Mouse (Mus musculus) heart, adult 11 months (tissue): ENCODE results near the gene Bfsp1.

ENCODE experiments used
- DNase-seq: peaks from one replicate; pipeline ENCODE4 v3.0.0; 2022

Bfsp1 gene

DNA sequence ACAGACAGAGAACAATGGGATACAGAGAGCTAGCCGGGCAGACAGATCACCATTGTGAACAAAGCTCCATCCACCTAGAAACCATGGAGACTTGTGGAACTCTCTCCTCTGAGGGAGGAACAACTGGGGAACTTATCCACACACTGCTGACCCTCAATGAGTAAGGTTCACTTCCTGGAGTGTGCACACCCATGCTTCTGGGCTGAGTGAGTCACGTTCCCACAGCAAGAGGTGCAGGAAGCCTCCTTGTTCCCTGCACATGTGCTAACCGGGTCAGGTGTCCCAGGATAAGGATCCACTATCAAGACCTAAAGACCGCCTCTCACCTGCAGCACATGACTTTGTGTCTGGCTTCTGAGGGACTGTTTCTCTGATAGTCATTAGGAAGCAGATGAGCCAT lies 9.5 kb downstream of the Bfsp1 start:
- no peak for DNase-seq

DNA sequence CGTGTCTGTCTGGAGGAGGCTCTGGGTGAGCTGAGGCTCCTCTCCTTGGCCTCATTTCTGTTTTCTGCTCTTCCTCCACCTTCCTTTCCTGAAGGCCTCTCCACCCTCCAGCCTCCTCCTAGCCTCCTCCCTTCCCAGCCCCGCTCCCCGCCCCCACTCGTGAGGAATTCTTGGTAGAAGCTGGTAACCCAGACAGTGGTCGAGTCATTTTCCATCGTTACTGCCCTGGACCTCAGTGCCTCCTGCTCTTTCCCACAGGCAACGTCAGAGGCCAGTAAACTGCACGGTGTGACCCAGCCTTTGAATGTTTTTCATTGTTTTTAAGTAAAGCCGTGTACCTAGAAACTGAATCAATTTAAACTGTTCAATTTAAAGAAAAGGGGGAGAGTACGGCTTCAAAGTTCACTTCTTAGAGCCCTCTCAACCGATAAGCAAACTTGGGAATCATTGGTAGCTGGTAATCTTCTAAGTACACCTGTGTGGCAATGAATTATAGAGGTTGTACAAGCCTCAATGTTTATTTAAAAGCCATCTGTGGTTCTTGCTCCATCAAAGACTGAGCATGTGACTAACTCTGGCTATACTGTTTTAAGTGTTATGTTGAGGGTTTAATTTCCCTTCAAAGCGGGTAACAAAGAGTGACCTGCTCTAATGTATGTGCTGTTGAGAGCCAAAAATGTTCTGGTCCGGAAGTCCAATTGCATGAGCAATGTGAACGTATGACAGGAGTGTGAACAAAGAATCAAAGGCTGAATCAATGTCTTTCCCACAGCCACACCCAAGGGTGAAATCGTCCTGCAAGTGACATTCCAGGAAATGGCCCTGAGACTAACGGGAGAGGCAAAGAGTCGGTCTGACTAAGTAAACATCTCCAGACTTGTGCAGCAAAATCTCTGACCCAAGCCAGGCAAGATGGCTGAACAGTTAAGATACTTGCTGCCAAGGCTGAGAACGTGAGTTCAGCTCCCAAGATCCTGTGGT lies 10.4 kb downstream of the Bfsp1 start:
- DNase-seq = no peak

DNA sequence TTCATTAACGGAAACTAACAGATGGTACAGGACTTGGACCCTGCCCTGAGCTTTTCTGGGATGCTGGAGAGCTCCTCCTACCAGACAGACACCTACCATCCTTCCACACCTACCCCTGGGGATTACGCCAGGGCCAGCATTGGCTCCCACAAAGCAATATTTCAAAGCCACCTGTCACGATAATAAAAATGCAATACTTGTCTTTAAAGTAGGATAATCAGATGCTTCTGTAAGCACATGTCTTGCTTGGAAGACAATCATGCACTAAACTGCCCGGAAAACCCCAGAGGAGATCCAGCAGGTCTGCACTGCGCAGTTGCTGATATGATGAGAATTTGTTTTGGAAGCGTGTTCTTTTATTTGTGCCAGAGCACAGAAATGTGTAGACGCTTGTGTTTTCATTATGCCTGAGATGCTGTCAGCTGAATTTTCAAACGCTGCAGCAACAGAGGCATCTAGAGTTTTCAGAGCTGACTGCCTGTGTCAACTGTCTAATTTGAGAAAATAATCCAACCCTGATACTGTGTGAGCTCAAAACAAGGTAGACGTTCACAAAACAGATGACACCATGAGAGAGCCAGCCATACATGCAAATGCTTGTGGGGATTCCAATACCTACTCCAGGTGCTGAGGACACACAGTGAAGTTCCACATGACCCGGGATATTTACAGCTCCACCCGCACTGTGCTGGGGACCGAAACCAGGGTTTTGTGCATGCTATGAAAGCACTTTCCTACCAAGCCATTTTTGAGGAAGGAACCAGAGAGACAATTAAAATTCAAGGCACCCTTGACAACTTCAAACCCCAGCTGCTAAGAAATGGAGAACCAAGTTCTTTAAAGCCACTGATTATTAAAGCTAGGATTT lies 11.4 kb downstream of the Bfsp1 start:
- DNase-seq = peak; percentile 91

- DNase-seq = peak; percentile 72
These were observed 15.7 kb downstream of the Bfsp1 start for GRCm38 (mm10) chr2:143847291-143847690.

GRCm38 (mm10) chr2:143846799-143847198 lies 16.2 kb downstream of the Bfsp1 start:
- peak; percentile 97 for DNase-seq

DNA sequence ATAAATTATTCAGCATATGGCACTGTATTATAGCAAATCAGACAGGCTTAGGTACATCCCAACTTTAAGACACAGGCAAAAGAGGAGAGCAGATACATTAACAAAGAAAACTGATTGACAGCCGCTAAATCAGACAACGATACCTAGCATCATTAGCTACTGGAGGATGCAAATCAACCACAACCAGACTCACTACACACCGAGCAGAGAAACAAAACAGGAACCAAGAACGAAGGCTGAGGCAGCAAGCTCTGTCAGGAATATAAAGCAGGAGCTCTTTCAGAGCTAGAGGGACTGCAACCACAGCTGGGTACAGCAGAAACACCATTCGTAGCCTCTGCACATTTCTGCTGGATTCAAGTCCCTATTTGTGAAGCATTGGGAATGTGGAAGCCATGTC lies 18.2 kb downstream of the Bfsp1 start:
- DNase-seq = no peak

DNA sequence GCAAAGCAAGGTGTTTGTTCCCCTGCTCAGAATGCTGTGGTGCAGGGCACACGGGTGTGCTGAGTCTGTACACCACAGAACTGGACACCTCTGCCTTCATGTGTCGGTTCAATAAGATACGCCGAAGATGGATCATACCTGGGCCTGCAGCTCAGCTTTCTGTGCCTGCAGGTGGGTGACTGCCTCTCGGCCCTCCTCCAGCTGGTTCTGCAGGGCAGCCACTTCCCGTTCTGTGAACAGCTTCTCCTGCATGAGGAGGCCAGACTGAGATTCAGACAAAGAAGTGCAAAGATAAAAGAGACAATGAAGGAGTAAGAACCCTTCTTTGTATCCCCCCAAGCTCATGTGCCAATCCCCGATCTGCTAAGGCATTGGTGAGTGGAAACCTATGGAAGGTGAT lies 21.4 kb downstream of the Bfsp1 start:
- no peak for DNase-seq

DNA sequence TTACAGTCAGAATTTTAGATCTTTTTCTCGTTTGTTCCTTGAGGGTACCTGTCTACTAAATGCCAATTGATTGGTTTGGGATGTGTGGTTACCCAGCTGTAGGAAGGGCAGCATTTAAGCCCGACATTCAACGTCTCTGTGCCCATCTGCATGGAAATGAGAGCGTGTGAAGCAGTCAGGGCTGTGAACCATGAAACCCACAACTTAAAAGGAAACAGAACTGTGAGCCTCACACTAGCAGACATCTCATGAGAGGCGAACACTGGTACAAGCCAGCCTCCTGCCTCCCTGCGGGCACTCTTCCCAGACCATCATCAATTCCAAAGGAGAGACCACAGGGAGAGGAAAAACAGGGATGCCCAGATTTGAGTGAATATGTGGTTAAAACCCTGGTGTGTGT lies 22.1 kb downstream of the Bfsp1 start:
- DNase-seq = no peak

GRCm38 (mm10) chr2:143839458-143839857 lies 23.5 kb downstream of the Bfsp1 start:
- DNase-seq = no peak

GRCm38 (mm10) chr2:143838698-143839097 lies 24.3 kb downstream of the Bfsp1 start:
- peak; percentile 92 for DNase-seq

DNA sequence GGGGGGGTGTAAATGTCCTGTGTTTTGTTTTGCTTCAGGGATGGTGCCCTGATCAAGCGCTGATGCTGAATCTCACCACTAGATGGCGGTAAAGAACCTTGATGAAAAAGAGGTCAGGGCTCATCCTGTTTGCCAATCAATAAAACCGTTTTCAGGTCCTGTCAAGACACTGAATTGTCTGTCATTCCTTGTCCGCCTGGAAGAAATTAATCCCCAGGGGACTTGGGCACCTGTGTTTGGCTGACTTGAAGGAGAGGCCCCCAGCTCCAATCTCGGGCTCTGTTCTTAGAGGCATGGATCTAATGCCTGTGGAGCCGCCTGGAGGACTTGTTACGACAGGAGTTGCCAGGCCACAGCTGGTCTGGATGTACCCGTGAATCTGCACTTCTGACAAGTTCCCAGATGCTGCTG lies 25.7 kb downstream of the Bfsp1 start:
- DNase-seq = peak; percentile 96

DNA sequence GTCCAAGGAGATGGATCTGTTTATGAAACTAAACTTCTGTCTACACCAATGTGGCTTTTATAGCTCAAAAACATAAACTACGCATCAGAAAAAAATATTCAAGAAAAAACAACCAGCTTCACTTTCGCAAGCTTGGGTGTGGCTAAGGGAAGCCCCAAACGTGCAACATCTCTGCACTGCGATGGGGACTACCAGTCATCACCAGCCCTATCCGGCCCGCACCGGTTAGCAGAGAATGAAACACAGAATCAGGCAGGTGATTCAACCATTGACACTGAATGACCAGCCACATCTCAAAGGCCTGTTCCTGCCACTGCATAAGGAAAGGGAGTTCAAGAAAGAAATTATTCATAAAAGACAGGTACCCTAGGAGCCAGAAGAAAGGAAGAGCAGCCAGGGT lies 27.2 kb downstream of the Bfsp1 start:
- peak; percentile 11 for DNase-seq

GRCm38 (mm10) chr2:143834082-143834481 lies 28.9 kb downstream of the Bfsp1 start:
- DNase-seq = no peak

DNA sequence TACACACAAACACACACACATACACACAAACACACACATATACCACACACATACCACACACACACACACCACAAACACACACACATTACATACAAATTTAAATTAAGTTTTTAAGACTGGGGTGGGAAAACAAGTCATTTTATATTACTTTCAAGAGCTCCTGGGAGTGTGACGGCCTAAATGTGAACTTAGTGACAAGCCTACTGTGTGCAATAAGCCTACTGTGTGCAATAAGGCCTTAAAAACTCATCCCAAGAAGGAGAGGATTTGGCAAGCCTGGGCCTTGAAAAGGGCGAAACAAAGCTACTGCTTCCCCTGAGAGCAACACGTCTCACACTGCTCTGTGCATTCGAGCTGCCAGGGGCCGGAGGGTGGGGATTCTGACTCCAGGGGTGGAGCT lies 30.3 kb downstream of the Bfsp1 start:
- no peak for DNase-seq

DNA sequence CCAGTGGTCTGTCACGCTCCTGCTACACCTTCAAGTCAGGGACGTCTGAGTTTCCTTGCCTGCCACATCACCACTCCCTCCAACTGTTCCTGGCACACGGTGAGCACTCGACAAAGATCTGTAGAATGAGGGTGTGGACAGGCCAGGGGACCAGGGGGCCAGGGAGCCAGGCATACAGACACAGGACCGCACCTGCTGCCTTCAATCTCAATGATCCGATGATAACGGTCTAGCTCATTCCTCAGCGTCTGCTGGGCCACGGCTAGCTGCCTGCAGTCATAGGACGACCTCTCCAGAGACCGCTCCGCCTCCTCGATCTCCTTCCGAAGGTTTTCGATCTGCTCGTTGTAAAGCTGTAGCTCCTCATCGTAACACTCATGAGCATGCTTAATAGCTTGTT lies 31.3 kb downstream of the Bfsp1 start:
- no peak for DNase-seq

DNA sequence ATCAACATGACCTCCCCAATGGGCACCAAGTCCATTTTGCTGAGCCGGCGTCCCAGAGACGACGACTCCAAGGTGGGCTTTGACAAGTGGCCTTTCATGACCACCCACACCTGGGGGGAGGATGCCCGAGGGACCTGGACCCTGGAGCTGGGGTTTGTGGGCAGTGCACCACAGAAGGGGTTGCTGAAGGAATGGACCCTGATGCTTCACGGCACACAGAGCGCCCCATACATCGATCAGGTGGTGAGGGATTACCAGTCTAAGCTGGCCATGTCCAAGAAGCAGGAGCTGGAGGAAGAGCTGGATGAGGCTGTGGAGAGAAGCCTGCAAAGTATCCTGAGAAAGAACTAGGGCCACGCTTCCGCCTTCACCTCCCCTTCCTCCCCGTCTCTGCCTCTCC lies 49.5 kb downstream of the Bfsp1 start:
- DNase-seq = peak; percentile 75

DNA sequence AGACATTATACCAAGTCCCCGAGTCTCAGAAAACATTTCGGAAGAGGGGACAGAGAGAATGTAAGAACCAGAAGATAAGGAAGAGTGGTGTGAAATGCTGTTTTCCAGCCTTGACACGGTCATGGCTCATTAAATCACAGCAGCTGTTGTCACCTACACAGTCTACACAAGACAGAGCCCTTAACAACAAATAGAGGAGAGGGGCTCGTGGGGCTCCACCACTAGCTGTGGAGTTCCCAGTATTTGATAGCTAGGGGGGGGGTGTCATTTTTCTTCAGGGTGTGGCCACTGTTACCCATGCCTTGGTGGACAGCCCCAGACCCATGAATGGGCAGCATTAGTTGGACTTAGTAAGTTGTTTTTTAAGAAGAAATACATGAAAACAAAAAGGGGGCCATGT lies 50.7 kb downstream of the Bfsp1 start:
- DNase-seq = peak; percentile 22

DNA sequence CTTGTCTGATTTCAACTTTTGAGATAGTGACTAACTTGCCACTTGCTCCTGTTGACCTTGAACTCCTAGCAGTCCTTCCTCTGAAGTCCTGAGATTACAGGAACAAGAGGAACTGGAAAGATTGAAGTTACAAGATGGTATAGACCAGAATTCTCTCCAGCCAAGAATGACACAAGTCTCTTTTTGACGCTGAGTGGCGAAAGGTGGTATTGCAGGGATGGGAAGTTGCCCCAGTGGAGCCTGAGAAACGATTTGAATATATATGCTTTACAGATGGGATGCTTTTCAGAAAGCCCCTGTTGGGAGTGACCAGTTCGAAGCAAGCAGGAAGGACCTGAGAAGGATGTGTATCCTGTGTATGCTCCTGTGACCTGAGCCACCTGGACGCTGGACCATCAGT lies 54.2 kb downstream of the Bfsp1 start:
- no peak for DNase-seq

GRCm38 (mm10) chr2:143806924-143807664 lies 55.9 kb downstream of the Bfsp1 start:
- DNase-seq = peak; percentile 52

DNA sequence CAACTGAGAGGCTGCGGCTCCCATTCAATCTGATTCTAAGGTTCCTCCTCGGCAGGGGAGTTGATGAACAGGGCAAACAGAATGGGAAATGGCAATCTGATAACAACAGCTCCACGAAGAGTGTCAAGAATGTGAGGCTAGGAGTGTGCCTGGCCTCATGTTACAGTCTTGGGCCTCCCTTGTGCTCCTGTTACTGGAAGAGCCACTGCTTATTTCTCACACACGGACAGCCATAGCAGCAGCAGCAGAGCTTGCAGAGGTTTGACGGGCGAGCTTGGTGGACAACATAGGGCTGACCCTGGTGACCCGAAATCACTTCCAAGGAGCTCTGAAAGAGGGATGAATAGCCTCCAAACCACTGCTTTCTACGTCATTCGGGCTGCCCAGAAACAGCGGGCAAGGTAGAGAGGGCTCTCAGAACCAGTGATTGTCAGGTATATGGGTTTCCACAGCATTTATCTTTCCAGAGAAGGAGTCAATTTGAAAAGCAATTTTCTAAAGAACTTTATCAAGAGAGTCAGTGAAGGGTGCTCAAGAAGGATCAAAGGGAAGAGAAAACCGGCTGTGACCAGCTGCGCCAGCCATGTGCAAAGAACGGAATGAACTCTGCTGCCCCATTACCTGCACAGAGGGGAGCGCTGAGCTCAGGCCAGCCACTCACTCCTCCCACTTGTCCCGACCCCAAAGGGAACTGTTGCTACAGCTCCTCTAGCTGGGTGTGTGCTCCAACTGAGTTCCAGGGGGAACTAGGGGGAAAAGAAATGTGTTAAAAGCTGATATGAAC lies 56.6 kb downstream of the Bfsp1 start:
- DNase-seq = peak; percentile 48

GRCm38 (mm10) chr2:143801097-143801496 lies 61.9 kb downstream of the Bfsp1 start:
- DNase-seq = peak; percentile 70

GRCm38 (mm10) chr2:143796335-143797013 lies 66.5 kb downstream of the Bfsp1 start:
- DNase-seq = peak; percentile 30
